Mouse (Mus musculus): ENCODE measurements around the gene Tor2a. TPM values are rescaled to one million over a fixed set of nuclear protein-coding genes. Genes with fewer than 3 reads are reported as not detected.
A peak's percentile ranks its signal among the peaks of the same experiment; 100 is the strongest.

The Tor2a gene
- total and polyA plus RNA-seq, 3 experiments = 33.3 to 53.8 (median 41.4) TPM

- H3K27ac ChIP-seq (ENCODE audit: insufficient read depth, low read depth) = no peak overlapping the region
- peaks cover 4% of the 10 kb centered on the region for H3K9me3 ChIP-seq (replicated peaks; ENCODE audit: low read length)
- H3K4me1 ChIP-seq (ENCODE audit: control insufficient read depth in 1 of 2, insufficient read depth in 2 of 2) = peaks cover 18 to 74% of the 10 kb centered on the region in 2 experiments
- dilution Hi-C loops (cut with MboI; ENCODE audit: extremely low pct_ligation_motif_present, extremely low pct_unique_long_range_greater_than_20kb, low sequenced_read_pairs) (no loop called here), in situ Hi-C loops (cut with MboI; ENCODE audit: low pct_ligation_motif_present, low pct_unique_long_range_greater_than_20kb, low sequenced_read_pairs) (no loop called here)
- DNase-seq (ENCODE audit: extremely low read depth) = peak; percentile 98
- peaks cover 31 to 83% of the 10 kb centered on the region in 2 experiments for H3K36me3 ChIP-seq (replicated peaks in 1 of 2; ENCODE audit: control insufficient read depth in 1 of 2, insufficient read depth in 1 of 2, low read length in 1 of 2)
- peaks cover 15% of the 10 kb centered on the region for H3K79me2 ChIP-seq (replicated peaks; ENCODE audit: control insufficient read depth, extremely low read depth, insufficient read depth, poor library complexity, severe bottlenecking)
- peak overlapping the region; percentile 9; the same call in 1 of the 2 replicates for H3K9ac ChIP-seq (ENCODE audit: insufficient read depth, low read depth)
- H3K27me3 ChIP-seq (replicated peaks) = no peaks in the 10 kb centered on the region
- TF ChIP-seq MYC (IDR thresholded peaks at IDR 0.05; ENCODE audit: low read depth, low read length) (no peak), JUND (conservative IDR thresholded peaks at IDR 0.05; ENCODE audit: low read depth, low read length) (no peak), POLR2A (IDR thresholded peaks at IDR 0.05; ENCODE audit: low read depth, low read length) (peak; percentile 33; the same call in 1 of the 2 replicates), ELF1 (IDR thresholded peaks at IDR 0.05; ENCODE audit: low read depth, low read length) (0 out of 2 replicates have a peak, but pooled peaks have one; percentile 31)
- peak overlapping the region in 1 of 3 experiments; percentile 10 for H3K4me3 ChIP-seq (replicated peaks in 1 of 3; ENCODE audit: low read depth in 2 of 3, low read length in 2 of 3, poor library complexity in 1 of 3)
- H3K4me2 ChIP-seq (ENCODE audit: insufficient read depth, low read depth, poor library complexity, severe bottlenecking) = peak overlapping the region; percentile 27
These were observed 29.6 kb upstream of the Tor2a start for GRCm38 (mm10) chr2:32727435-32727834.

GRCm38 (mm10) chr2:32728463-32728862, 28.6 kb upstream of the Tor2a start:
- Histone ChIP-seq H3K36me3 (replicated peaks in 1 of 2; ENCODE audit: control insufficient read depth in 1 of 2, insufficient read depth in 1 of 2, low read length in 1 of 2) (peaks cover 31 to 86% of the 10 kb centered on the region in 2 experiments), H3K4me1 (ENCODE audit: control insufficient read depth in 1 of 2, insufficient read depth in 2 of 2) (peaks cover 8 to 66% of the 10 kb centered on the region in 2 experiments), H3K79me2 (replicated peaks; ENCODE audit: control insufficient read depth, extremely low read depth, insufficient read depth, poor library complexity, severe bottlenecking) (peaks cover 6% of the 10 kb centered on the region), H3K4me2 (ENCODE audit: insufficient read depth, low read depth, poor library complexity, severe bottlenecking) (no peak overlapping the region), H3K27ac (ENCODE audit: insufficient read depth, low read depth) (no peak overlapping the region), H3K4me3 (replicated peaks in 1 of 3; ENCODE audit: low read depth in 2 of 3, low read length in 2 of 3, poor library complexity in 1 of 3) (no peak overlapping the region), H3K9ac (ENCODE audit: insufficient read depth, low read depth) (no peak overlapping the region), H3K27me3 (replicated peaks) (no peaks in the 10 kb centered on the region), H3K9me3 (replicated peaks; ENCODE audit: low read length) (peaks cover 4% of the 10 kb centered on the region)
- dilution Hi-C loops (cut with MboI; ENCODE audit: extremely low pct_ligation_motif_present, extremely low pct_unique_long_range_greater_than_20kb, low sequenced_read_pairs) = no loop called here
- in situ Hi-C loops (cut with MboI; ENCODE audit: low pct_ligation_motif_present, low pct_unique_long_range_greater_than_20kb, low sequenced_read_pairs) = no loop called here
- TF ChIP-seq MYC (IDR thresholded peaks at IDR 0.05; ENCODE audit: low read depth, low read length) = no peak
- TF ChIP-seq USF2 (conservative IDR thresholded peaks at IDR 0.05; ENCODE audit: low read depth, low read length) = no peak
- TF ChIP-seq KAT2A (IDR thresholded peaks at IDR 0.05; ENCODE audit: insufficient replicate concordance, low read length) = no peak
- TF ChIP-seq ZMIZ1 (IDR thresholded peaks at IDR 0.05; ENCODE audit: low read depth, low read length) = no peak
- TF ChIP-seq CTCF (conservative IDR thresholded peaks at IDR 0.05 in 1 of 2, IDR thresholded peaks at IDR 0.05 in 1 of 2; ENCODE audit: low read depth in 2 of 2, low read length in 2 of 2) = no peak
- no peak for TF ChIP-seq IRF4 (IDR thresholded peaks at IDR 0.05; ENCODE audit: low read depth, low read length)
- no peak for TF ChIP-seq POLR2A (IDR thresholded peaks at IDR 0.05; ENCODE audit: low read depth, low read length)
- DNase-seq (ENCODE audit: extremely low read depth) = no peak

GRCm38 (mm10) chr2:32729547-32729946, 27.5 kb upstream of the Tor2a start:
- TF ChIP-seq HCFC1 (IDR thresholded peaks at IDR 0.05; ENCODE audit: low read depth, low read length) (no peak), E2F4 (IDR thresholded peaks at IDR 0.05; ENCODE audit: insufficient replicate concordance, low read depth, low read length) (no peak), NRF1 (IDR thresholded peaks at IDR 0.05; ENCODE audit: low read depth, low read length) (no peak), JUND (conservative IDR thresholded peaks at IDR 0.05; ENCODE audit: low read depth, low read length) (no peak), CTCF (conservative IDR thresholded peaks at IDR 0.05 in 1 of 2, IDR thresholded peaks at IDR 0.05 in 1 of 2; ENCODE audit: low read depth in 2 of 2, low read length in 2 of 2) (no peak), JUN (IDR thresholded peaks at IDR 0.05; ENCODE audit: insufficient read depth, low read depth, low read length) (no peak), KAT2A (IDR thresholded peaks at IDR 0.05; ENCODE audit: insufficient replicate concordance, low read length) (no peak), PAX5 (IDR thresholded peaks at IDR 0.05; ENCODE audit: low read length) (no peak), ZKSCAN1 (IDR thresholded peaks at IDR 0.05; ENCODE audit: borderline replicate concordance, low read depth, low read length) (no peak), MAFK (IDR thresholded peaks at IDR 0.05; ENCODE audit: insufficient replicate concordance, low read length) (no peak), MAX (IDR thresholded peaks at IDR 0.05; ENCODE audit: low read length) (no peak), MEF2A (IDR thresholded peaks at IDR 0.05; ENCODE audit: borderline replicate concordance, low read depth, low read length) (no peak), POLR2AphosphoS2 (IDR thresholded peaks at IDR 0.05; ENCODE audit: low read depth, low read length) (no peak), RAD21 (IDR thresholded peaks at IDR 0.05; ENCODE audit: low read depth, low read length) (no peak), SMC3 (IDR thresholded peaks at IDR 0.05; ENCODE audit: low read depth, low read length) (no peak), RCOR1 (conservative IDR thresholded peaks at IDR 0.05; ENCODE audit: low read depth, low read length) (no peak), BHLHE40 (IDR thresholded peaks at IDR 0.05; ENCODE audit: low read depth, low read length) (no peak), CHD2 (IDR thresholded peaks at IDR 0.05; ENCODE audit: low read length) (no peak)
- no peaks in the 10 kb centered on the region for H3K27me3 ChIP-seq (replicated peaks)
- peaks cover 4% of the 10 kb centered on the region for H3K9me3 ChIP-seq (replicated peaks; ENCODE audit: low read length)
- no peak overlapping the region for H3K27ac ChIP-seq (ENCODE audit: insufficient read depth, low read depth)
- dilution Hi-C loops (cut with MboI; ENCODE audit: extremely low pct_ligation_motif_present, extremely low pct_unique_long_range_greater_than_20kb, low sequenced_read_pairs) = no loop called here
- H3K4me2 ChIP-seq (ENCODE audit: insufficient read depth, low read depth, poor library complexity, severe bottlenecking) = no peak overlapping the region
- H3K9ac ChIP-seq (ENCODE audit: insufficient read depth, low read depth) = no peak overlapping the region
- H3K79me2 ChIP-seq (replicated peaks; ENCODE audit: control insufficient read depth, extremely low read depth, insufficient read depth, poor library complexity, severe bottlenecking) = no peaks in the 10 kb centered on the region; the same call in 1 of the 2 replicates
- in situ Hi-C loops (cut with MboI; ENCODE audit: low pct_ligation_motif_present, low pct_unique_long_range_greater_than_20kb, low sequenced_read_pairs) = no loop called here
- H3K36me3 ChIP-seq (replicated peaks in 1 of 2; ENCODE audit: control insufficient read depth in 1 of 2, insufficient read depth in 1 of 2, low read length in 1 of 2) = peaks cover 33 to 88% of the 10 kb centered on the region in 2 experiments
- no peak overlapping the region for H3K4me3 ChIP-seq (replicated peaks in 1 of 3; ENCODE audit: low read depth in 2 of 3, low read length in 2 of 3, poor library complexity in 1 of 3)
- no peak for DNase-seq (ENCODE audit: extremely low read depth)
- peaks cover 7 to 64% of the 10 kb centered on the region in 2 experiments for H3K4me1 ChIP-seq (ENCODE audit: control insufficient read depth in 1 of 2, insufficient read depth in 2 of 2)

Data from CH12.LX (cell line).